Mouse (Mus musculus): ENCODE data around the gene Mixl1.

The Mixl1 gene

GRCm38 (mm10) chr1:180696626-180697352, at the start of gene Mixl1:
Gene Mixl1 (minus strand): TSS chr1:180697034.
- DNase-seq: peak in 1 of 2 experiments; percentile 38

- DNase-seq: no peak
Observed at GRCm38 (mm10) chr1:180729231-180729630, 32.4 kb upstream of the Mixl1 start.

- DNase-seq: peak; percentile 35 to 76
Observed at GRCm38 (mm10) chr1:180726183-180726582, 29.3 kb upstream of the Mixl1 start.

- peak; percentile 92 to 96 for DNase-seq
Observed at GRCm38 (mm10) chr1:180725704-180726179, 28.9 kb upstream of the Mixl1 start, which contains the start of gene Acbd3. Gene Acbd3 (plus strand): TSS chr1:180726043.

- no peak for DNase-seq
Observed at GRCm38 (mm10) chr1:180723701-180724238, 26.9 kb upstream of the Mixl1 start.

GRCm38 (mm10) chr1:180722608-180723007, 25.8 kb upstream of the Mixl1 start:
- no peak for DNase-seq

GRCm38 (mm10) chr1:180719951-180720689, 23.3 kb upstream of the Mixl1 start:
- DNase-seq: peak; percentile 76 to 91

- DNase-seq: no peak
Observed at GRCm38 (mm10) chr1:180719483-180719882, 22.6 kb upstream of the Mixl1 start.

GRCm38 (mm10) chr1:180718756-180719155, 21.9 kb upstream of the Mixl1 start:
- DNase-seq: no peak

GRCm38 (mm10) chr1:180708935-180709776, 12.3 kb upstream of the Mixl1 start:
- no peak for DNase-seq

- DNase-seq: no peak
Observed at GRCm38 (mm10) chr1:180707813-180708212, 11.0 kb upstream of the Mixl1 start.

GRCm38 (mm10) chr1:180707368-180707767, 10.5 kb upstream of the Mixl1 start:
- peak in 1 of 2 experiments; percentile 12 for DNase-seq

GRCm38 (mm10) chr1:180703400-180703799, 6.6 kb upstream of the Mixl1 start:
- DNase-seq: no peak

- no peak for DNase-seq
Observed at GRCm38 (mm10) chr1:180698063-180698462, 1.2 kb upstream of the Mixl1 start.

- no peak for DNase-seq
Observed at GRCm38 (mm10) chr1:180691284-180691683, 5.5 kb downstream of the Mixl1 start.

All from kidney, postnatal 25 days (tissue).